Mouse (Mus musculus) forebrain, embryonic 13.5 days (tissue): Measurements from ENCODE around the gene Krtap21-1. TPM values are rescaled to one million over a fixed set of nuclear protein-coding genes. Genes with fewer than 3 reads are reported as not detected.

ENCODE experiments used
- ATAC-seq: fragments of 200-750 bp; cut with Nextera tagmentation; 2 replicates; pipeline ENCODE4 v1.8.0; 2017
- H3K27ac ChIP-seq: fragments of 300-500 bp; sonication (generic); 2 replicates; pipeline ENCODE4 v1.5.1; 2015; ENCODE audit warnings: inconsistent platforms, mild to moderate bottlenecking, moderate library complexity
- H3K27me3 ChIP-seq: fragments of 300-500 bp; sonication (generic); 2 replicates; pipeline ENCODE4 v1.6.1; 2015; ENCODE audit warnings: mild to moderate bottlenecking, inconsistent platforms
- H3K36me3 ChIP-seq: fragments of 300-500 bp; sonication (generic); 2 replicates; pipeline ENCODE4 v1.6.1; 2015; ENCODE audit warnings: mild to moderate bottlenecking, inconsistent platforms; ENCODE audit not compliant: poor library complexity, severe bottlenecking
- H3K4me1 ChIP-seq: fragments of 300-500 bp; sonication (generic); 2 replicates; pipeline ENCODE4 v1.6.1; 2015; ENCODE audit warnings: inconsistent platforms
- H3K4me2 ChIP-seq: fragments of 300-500 bp; sonication (generic); 2 replicates; pipeline ENCODE4 v1.6.1; 2015; ENCODE audit warnings: inconsistent platforms, mild to moderate bottlenecking, moderate library complexity
- H3K4me3 ChIP-seq: fragments of 300-500 bp; sonication (generic); 2 replicates; pipeline ENCODE4 v1.5.1; 2015; ENCODE audit warnings: mild to moderate bottlenecking, inconsistent platforms
- H3K9ac ChIP-seq: fragments of 300-500 bp; sonication (generic); 2 replicates; pipeline ENCODE4 v1.6.1; 2015; ENCODE audit warnings: mild to moderate bottlenecking, inconsistent platforms
- H3K9me3 ChIP-seq: fragments of 300-500 bp; sonication (generic); replicated peaks from 2 replicates; pipeline ENCODE4 v1.6.1; 2016; ENCODE audit warnings: inconsistent platforms
- WGBS: fragments of 180-500 bp; shearing (Covaris S2); methylation state at CpG from one replicate; pipeline ENCODE4 v1.1.7; 2015; 5-methylcytosine and 5-hydroxymethylcytosine counted together
- polyA plus RNA-seq: library from polyadenylated mRNA; unstranded; fragments of >200 nt; fragmentation: Nextera tagmentation; extraction: Ambion mirVana; gene quantifications from 2 replicates; pipeline ENCODE4 v1.2.1, GENCODE M21; 2015

The Krtap21-1 gene
- polyA plus RNA-seq, result not detected in 2 replicates

DNA sequence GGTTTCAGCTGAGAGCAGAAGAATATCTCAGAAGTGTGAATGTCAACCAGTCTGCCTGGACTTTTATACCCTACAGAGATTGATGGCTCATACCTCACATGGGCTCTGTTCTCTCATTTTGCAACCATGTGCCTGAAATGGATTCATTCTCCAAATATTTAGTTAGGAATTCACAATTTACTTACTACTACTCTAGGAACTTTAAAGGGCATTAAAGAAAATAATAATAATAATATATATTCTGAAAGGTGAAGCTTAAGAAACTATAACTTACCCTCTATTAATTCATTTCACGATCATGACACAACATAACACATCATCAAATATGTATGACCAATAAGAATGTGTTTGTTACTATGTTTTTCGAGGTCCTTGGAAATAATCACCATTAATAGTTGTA lies at the start of gene Krtap21-1:
TSS of gene Krtap21-1 (minus strand) at position 101 of the 400 bp plus-strand sequence.
- no peak for ATAC-seq
- H3K9ac ChIP-seq, result no peak within 1 kb of the TSS
- WGBS, result 88% methylated on average over 2 of the region's 2 CpGs

DNA sequence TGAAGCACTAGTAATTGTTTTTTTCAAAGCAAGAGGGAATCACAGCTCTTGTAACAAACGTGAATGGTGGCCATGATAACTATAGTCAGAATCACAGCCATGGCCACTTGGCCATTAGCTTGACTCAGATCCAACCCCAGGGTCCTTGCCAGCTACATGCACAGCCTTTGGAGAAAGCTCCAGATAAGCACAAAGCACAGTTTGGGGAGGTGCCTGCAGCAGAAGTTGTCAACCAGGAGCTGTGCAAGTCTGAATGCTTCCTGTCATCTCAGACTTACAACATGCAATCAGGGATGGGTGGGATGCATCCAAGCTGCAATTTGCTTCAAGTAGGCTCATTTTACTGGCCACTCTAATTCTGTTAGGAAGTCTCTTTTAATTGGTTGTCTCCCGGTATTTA lies 25.9 kb upstream of the Krtap21-1 start:
- Histone ChIP-seq H3K36me3 (no peaks in the 10 kb centered on the region), H3K27ac (no peak overlapping the region), H3K4me1 (no peaks in the 10 kb centered on the region), H3K9me3 (no peaks in the 10 kb centered on the region), H3K9ac (no peak overlapping the region), H3K27me3 (no peaks in the 10 kb centered on the region), H3K4me2 (no peak overlapping the region), H3K4me3 (no peak overlapping the region)
- WGBS, result 79% methylated on average over 2 of the region's 2 CpGs
- peak; percentile 77 for ATAC-seq

More for the DNA sequence above, at the start of gene Krtap21-1:
- no peak within 1 kb of the TSS for H3K4me3 ChIP-seq
- H3K4me2 ChIP-seq, result no peak within 1 kb of the TSS
- no peaks in the 10 kb centered on the region for H3K9me3 ChIP-seq
- H3K36me3 ChIP-seq, result no peaks in the 10 kb centered on the region
- no peaks in the 10 kb centered on the region for H3K27me3 ChIP-seq
- no peak within 1 kb of the TSS for H3K27ac ChIP-seq
- no peaks in the 10 kb centered on the region for H3K4me1 ChIP-seq

DNA sequence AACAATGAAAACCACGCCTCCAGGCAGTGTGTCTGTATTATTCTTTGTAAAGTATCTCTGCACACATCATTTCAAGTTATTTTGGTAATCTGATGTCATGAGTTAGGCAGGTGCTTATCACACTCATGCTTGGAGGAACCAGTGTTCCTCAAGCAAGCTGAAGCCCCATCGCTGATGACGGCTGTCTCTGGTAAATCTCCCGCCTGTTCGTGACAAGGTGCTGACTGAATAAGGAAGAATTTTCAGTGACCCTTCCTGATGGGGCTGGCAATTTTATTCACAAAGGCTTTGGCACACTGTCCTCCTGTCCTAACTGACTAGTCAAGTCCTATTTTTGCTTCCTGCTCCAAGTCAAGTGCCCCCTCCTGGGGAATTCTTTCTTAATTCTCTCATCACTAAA lies 21.6 kb upstream of the Krtap21-1 start:
- Histone ChIP-seq H3K27ac (no peak overlapping the region), H3K4me2 (no peak overlapping the region), H3K9ac (no peak overlapping the region), H3K36me3 (no peaks in the 10 kb centered on the region), H3K4me3 (no peak overlapping the region), H3K9me3 (no peaks in the 10 kb centered on the region), H3K4me1 (no peaks in the 10 kb centered on the region), H3K27me3 (no peaks in the 10 kb centered on the region)
- 94% methylated on average over 5 of the region's 5 CpGs for WGBS
- no peak for ATAC-seq

DNA sequence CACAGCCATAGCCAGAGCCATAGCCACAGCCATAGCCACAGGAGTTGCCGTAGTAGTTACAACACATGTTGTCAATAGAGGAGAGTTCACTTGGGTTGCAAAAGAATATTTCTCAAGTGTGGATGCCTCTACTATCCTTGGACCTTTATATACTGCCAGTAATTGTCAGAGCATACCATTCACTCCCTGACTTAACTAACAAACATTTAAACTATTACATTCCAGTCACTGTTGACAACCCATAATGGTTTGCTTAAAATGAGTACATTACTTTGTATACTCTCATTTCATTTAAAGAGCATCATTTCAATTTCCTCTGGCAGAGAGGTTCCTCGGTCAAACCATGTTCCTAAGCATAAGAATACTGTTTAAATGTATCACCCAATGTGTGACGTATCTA lies 16.3 kb upstream of the Krtap21-1 start, which contains the start of gene Krtap6-2:
TSS of gene Krtap6-2 (minus strand) at position 101 of the 400 bp plus-strand sequence.
- H3K9ac ChIP-seq, result no peak within 1 kb of the TSS
- H3K27ac ChIP-seq, result no peak within 1 kb of the TSS
- no peaks in the 10 kb centered on the region for H3K9me3 ChIP-seq
- no peaks in the 10 kb centered on the region for H3K27me3 ChIP-seq
- no peak for ATAC-seq
- WGBS, result 95% methylated on average over 3 of the region's 3 CpGs
- H3K36me3 ChIP-seq, result no peaks in the 10 kb centered on the region
- no peak within 1 kb of the TSS for H3K4me2 ChIP-seq
- H3K4me1 ChIP-seq, result no peaks in the 10 kb centered on the region
- H3K4me3 ChIP-seq, result no peak within 1 kb of the TSS

DNA sequence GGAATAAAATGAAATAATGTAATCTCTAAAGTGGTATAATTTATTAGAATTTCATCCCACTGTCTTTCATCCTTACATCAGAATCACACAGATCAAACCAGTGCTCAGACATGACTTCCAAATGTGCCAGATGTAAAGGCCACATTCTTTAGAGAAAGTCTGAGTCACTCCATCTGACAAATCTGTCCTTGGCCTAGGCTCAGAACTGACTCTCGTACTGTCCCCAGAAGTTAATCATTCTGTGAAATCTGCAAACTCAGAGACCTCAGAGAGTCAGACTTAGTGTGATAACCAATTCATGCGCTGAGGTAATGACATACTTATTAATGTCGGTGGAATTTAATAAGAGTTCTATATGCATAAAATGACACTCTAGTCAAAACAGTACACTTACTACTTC lies 12.6 kb upstream of the Krtap21-1 start:
- Histone ChIP-seq H3K4me2 (no peak overlapping the region), H3K36me3 (no peaks in the 10 kb centered on the region), H3K9ac (no peak overlapping the region), H3K27ac (no peak overlapping the region), H3K4me1 (no peaks in the 10 kb centered on the region), H3K4me3 (no peak overlapping the region), H3K9me3 (no peaks in the 10 kb centered on the region), H3K27me3 (no peaks in the 10 kb centered on the region)
- no peak for ATAC-seq
- 92% methylated on average over 3 of the region's 3 CpGs for WGBS

DNA sequence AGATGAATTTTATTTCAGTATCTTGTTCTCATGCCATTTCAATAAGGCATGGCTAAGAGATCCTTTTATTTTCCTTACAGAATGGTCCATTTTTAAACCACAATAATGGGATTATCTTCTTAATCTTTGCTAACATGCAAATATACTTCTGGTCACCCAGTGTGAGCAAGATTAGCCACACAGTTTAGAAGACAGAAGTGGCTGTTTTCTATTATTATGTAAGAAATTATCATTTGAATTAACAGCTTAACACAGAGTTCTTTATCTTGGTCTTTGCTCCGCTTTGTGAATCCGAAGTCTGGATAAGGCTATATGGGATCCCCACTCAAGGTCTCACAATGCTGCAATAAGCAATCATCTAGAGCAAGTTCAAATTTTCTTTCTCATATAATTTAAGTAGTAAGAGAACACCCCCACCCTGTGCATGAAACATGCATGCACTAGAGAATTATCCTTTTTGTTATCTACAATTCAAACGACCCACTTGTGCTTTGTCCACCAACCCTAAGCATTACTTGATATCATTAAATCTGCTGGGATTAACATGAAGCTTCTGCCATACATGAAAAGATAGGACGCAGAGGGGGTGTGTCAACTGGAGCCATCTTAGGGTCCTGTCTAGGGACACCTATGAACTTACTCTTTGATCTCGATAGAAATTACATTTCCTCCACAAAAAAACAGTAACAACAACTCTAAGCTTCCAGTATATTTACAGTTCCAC lies 6.8 kb upstream of the Krtap21-1 start:
- H3K36me3 ChIP-seq, result no peaks in the 10 kb centered on the region
- no peaks in the 10 kb centered on the region for H3K4me1 ChIP-seq
- H3K4me3 ChIP-seq, result no peak overlapping the region
- WGBS, result 46% methylated on average over 5 of the region's 5 CpGs
- no peak for ATAC-seq
- no peak overlapping the region for H3K27ac ChIP-seq
- no peak overlapping the region for H3K4me2 ChIP-seq
- no peaks in the 10 kb centered on the region for H3K9me3 ChIP-seq
- no peak overlapping the region for H3K9ac ChIP-seq
- H3K27me3 ChIP-seq, result no peaks in the 10 kb centered on the region

DNA sequence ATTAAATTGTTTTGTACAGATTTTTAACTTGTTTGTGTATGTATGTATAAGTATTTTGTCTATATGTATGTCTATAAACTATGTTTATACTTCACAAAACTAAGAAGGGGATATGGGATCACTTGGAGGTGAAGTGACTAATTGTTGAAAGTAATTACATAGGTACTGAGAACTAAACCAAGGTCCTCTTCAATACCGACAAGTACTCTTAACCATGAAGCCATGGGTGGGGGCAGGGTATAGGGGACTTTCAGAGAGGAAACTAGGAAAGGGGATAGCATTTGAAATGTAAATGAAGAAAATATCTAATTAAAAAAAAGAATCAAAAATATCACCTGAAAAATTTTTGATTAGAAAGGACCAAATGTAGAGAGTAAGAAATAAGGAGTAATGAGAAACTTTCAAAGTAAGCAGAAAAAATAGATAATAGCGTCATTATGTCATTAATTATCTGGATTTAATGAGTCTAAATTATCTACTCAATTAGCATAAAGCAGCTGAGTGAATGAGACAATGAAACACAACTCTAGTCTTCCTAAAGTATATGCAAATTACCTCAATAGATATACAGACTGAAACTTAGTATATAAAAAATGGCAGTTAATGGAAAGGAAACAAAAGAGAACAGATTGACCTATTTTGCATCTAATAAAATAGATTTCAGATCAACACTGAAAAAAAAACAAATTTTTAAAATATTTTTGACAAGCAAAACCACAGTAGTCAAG lies 30.8 kb downstream of the Krtap21-1 start:
- Histone ChIP-seq H3K4me1 (no peaks in the 10 kb centered on the region), H3K9ac (no peak overlapping the region), H3K27me3 (no peaks in the 10 kb centered on the region), H3K36me3 (no peaks in the 10 kb centered on the region), H3K27ac (no peak overlapping the region), H3K4me2 (no peak overlapping the region), H3K4me3 (no peak overlapping the region), H3K9me3 (no peaks in the 10 kb centered on the region)
- WGBS, result 30% methylated on average over 2 of the region's 2 CpGs
- peak; percentile 68; the same call in 1 of the 2 replicates for ATAC-seq

Other genes with a start within 250 kb of the Krtap21-1 start
- gene Gm9789, start 245.9 kb downstream of the Krtap21-1 start, polyA plus RNA-seq, result not detected in 2 replicates
- not detected in 2 replicates for gene Gm7735, start 234.4 kb downstream of the Krtap21-1 start, polyA plus RNA-seq
- not detected in 2 replicates for gene 1110057P08Rik, start 229.1 kb downstream of the Krtap21-1 start, polyA plus RNA-seq
- not detected in 2 replicates for gene Krtap20-2, start 198.0 kb downstream of the Krtap21-1 start, polyA plus RNA-seq
- gene Krtap6-2, start 16.2 kb upstream of the Krtap21-1 start, polyA plus RNA-seq, result not detected in 2 replicates
- not detected in 2 replicates for gene Krtap8-1, start 84.1 kb upstream of the Krtap21-1 start, polyA plus RNA-seq
- not detected in 2 replicates for gene Krtap7-1, start 104.5 kb upstream of the Krtap21-1 start, polyA plus RNA-seq
- not detected in 2 replicates for gene Krtap11-1, start 167.3 kb upstream of the Krtap21-1 start, polyA plus RNA-seq